Mouse (Mus musculus): ENCODE results near the gene Sqor. TPM values are rescaled to one million over a fixed set of nuclear protein-coding genes. Genes with fewer than 3 reads are reported as not detected.

Sqor gene
- total RNA-seq, 2 experiments from 2014 or later, result 24.2 to 56.3 TPM

DNA sequence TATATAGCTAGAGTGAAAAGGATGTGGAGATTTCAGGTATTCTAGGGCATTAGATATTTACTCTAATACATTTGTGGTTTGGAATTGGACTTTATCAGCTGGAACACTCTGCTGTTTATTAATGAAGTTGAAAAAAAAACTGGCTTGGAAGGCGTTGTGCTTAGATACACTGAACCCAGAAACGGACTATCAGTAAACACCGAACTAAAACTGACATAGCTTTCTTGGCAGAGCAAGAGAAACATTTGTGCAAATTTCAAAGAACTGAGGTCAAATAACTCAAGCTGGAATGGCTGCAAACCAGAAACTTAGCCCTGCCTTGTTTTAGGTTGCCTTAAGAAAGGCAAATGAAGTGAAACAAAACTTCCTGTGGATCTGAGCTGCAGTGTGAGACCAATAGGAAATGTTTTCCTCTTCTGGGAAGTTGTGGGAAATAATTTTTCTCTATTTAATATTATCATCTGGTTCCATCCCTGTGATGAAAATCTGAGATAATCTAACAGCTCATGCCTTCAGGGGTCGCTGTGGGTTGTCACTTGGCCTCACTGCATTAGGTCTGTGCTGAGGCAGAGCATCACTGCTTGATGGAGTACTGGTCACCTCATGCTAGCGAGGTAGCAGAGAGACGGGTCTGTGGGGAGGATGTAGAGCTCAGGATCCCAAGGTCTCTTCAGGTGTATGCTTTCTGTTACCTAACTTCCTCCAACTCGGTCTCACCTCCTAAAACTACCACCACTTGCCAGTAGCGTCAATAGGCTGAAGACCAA is 16.7 kb downstream of the Sqor start:
- ATAC-seq (replicated peaks; ENCODE audit: low FRiP score, poor library complexity, severe bottlenecking), result 0 out of 2 replicates have a peak, but pooled peaks have one; percentile 45

DNA sequence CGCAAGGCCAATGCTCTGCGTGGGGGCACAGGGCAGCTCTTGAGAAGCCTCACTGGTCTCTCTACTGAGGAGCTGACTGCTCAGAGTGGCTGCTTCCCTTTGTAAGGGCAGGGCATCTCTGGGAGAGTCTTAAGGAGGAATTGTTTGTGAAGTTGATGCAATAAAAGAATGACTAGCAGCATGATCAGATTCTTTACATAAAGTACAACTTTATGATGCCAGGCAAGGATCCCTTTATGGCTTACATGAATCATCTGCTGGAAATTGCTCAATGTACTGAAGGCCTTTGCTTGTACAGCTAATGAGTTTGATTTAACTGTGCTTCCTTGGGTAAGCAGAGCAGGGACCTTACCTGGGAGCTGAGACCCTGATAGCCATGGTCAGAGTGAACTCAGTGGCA is 18.7 kb downstream of the Sqor start:
- ATAC-seq (replicated peaks; ENCODE audit: low FRiP score, poor library complexity, severe bottlenecking), result no peak

DNA sequence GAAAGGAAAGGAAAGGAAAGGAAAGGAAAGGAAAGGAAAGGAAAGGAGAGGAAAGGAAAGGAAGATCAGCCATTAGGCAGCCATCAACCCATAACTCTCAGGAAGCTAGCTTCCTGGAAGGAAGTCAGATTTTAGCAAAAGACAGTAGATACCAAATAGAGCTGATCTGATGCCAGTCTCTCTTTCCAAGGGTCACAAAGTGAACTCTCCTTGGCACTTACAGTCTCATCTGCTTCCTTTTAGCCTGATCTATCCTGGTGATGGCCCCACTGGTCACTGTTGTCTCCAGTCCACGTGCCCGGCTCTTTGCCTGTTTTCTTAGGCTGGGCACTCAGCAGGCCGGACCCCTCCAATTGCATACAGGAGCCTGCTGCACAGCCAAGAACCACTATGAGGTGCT is 19.7 kb downstream of the Sqor start:
- ATAC-seq (replicated peaks; ENCODE audit: low FRiP score, poor library complexity, severe bottlenecking), result no peak

DNA sequence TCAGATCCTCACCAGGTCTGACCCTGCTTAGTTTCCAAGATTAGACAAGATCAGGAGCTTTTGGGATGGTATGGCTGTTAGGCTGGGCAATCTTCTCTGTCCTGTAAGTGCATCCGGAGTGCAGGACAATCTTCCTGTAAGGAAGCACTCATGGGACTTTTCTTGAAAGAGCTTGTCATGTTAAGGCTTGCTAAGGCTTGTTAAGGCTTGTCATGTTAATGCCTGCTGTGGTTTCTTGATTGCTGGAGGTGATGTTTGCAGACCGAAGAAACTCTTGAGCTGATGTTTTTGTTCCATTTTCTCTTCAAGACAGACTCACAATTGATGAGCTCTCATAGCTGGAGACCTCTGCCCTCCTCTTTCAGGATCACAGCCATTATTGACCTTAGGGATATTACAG is 21.1 kb downstream of the Sqor start:
- ATAC-seq (replicated peaks; ENCODE audit: low FRiP score, poor library complexity, severe bottlenecking), result no peak

DNA sequence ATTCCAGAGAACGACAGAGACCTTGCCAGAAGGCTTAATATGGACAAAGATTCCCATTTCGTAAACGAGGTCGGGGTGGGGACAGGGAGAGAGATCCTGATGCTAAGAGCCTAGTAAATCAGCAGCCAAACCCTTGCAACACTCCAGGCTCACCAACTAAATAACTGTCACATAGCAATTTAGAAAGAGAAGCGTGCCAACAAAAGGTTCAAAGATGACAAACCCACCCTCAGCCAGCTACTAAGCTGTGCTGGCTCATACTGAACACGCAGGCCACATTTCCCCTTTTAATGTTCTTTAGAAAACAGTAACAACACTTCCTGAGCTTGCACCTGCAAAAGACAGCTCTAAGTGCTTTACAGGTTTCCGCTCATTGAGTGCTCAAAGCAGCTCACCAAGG is 24.3 kb downstream of the Sqor start:
- no peak for ATAC-seq (replicated peaks; ENCODE audit: low FRiP score, poor library complexity, severe bottlenecking)

DNA sequence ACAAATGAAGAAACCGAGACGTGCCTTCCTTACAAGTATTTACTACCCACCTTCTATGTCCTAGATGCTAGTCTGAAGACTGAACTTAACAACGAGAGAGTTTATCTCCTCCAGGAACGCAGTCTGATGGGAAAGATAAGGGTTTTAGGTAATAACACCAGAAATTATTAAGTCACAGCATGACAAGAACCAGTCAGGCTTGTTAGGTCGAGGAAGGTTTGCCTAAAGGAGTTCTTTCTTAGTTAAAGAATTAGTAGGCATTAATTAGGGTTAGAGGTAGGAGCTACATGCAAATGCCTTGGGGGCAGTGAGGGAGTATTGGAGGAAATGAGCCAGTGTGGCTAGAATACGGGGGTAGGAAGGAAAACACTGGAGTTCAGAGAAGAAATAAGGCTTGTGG is 24.7 kb downstream of the Sqor start:
- ATAC-seq (replicated peaks; ENCODE audit: low FRiP score, poor library complexity, severe bottlenecking), result no peak

DNA sequence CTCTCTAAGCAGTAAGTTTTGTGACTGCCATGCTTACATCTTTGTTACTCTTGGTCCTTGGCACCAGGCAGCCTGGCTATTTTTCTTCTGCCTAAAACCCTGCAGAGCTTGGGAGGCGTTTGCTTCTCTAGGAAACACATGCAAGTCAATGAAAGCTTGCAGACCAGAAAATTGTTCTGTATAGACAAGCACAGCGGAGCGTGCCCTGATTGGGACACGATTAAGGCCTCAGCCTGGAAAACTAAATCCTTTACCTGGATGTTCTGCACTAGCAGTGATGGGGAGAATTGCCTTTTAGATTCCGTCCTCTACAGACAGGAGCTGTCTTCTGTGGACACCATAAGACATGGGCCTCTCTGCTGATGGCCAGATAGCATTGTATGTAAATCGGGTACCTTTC is 39.4 kb downstream of the Sqor start:
- no peak for ATAC-seq (replicated peaks; ENCODE audit: low FRiP score, poor library complexity, severe bottlenecking)

DNA sequence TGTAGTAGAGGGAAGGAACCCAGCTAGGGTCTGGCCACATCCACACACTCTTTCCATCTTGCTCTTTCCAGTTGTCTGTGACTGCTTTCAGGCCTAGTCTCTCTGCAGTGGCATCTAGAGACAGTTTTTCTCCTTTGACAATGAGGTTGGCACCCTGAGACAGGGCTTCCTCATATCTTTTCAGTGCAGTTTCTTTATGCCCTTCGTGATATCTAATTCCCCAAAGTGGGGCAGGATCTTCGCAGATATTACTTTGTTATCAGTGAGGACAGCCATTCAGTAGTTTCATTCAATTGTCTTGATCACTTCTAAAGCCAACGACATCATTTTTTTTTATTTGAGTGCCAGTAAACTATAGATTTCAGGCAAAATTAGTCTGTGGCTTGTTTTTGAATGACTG is 41.0 kb downstream of the Sqor start:
- ATAC-seq (replicated peaks; ENCODE audit: low FRiP score, poor library complexity, severe bottlenecking), result peak; percentile 42; the same call in 1 of the 2 replicates

DNA sequence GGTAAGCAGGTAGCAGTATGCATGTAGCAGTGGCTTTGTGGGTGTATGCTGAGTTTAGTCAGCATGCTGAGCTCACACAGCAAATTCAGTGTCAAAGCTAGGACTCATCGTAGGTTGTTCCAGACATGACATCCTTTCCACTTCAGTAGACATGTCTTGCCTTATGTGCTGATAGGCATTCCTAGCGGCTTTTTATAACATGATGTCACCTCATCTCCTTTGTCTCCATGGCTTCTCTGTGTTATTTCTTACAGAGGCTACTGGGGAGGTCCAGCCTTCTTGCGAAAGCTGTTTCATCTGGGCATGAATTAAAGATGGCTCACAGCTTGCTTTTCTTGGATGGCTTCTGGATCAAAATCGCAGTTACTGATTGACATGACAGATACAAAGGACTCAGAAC is 44.0 kb downstream of the Sqor start:
- ATAC-seq (replicated peaks; ENCODE audit: low FRiP score, poor library complexity, severe bottlenecking), result no peak

DNA sequence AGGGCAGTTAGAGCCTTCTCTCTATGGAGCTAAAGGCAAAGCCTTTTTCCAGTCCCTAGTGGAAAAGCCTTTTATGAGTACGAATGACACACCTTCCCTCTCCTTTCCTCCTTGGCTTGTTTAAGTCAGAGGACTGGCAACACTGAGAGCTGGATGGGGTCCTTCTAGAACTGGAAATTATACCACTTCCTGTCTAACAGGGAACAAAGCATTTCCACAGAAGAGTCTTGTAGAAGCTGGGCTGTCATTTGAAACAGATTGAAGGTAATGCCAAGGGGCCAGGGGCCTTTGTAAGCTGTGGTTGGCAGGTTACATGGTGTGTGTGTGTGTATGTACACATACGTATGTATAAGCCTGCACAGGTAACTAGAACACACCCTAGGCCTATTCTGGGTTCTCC is 51.9 kb downstream of the Sqor start:
- no peak for ATAC-seq (replicated peaks; ENCODE audit: low FRiP score, poor library complexity, severe bottlenecking)

DNA sequence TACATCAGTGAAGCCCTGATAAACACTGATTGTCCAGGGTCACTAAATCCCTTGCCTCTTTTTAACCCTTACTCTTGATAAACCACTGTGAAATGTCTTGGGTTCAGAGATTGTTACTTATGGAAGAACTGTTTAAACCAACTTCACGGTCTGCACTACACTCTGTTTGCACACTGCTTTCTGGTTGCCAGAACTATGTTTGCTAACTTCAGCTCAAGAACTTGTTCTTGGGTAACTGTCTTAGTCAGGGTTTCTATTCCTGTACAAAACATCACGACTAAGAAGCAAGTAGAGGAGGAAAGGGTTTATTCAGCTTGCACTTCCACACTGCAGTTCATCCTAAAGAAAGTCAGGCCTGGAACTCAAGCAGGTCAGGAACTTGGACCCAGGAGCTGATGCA is 56.2 kb downstream of the Sqor start:
- no peak for ATAC-seq (replicated peaks; ENCODE audit: low FRiP score, poor library complexity, severe bottlenecking)

DNA sequence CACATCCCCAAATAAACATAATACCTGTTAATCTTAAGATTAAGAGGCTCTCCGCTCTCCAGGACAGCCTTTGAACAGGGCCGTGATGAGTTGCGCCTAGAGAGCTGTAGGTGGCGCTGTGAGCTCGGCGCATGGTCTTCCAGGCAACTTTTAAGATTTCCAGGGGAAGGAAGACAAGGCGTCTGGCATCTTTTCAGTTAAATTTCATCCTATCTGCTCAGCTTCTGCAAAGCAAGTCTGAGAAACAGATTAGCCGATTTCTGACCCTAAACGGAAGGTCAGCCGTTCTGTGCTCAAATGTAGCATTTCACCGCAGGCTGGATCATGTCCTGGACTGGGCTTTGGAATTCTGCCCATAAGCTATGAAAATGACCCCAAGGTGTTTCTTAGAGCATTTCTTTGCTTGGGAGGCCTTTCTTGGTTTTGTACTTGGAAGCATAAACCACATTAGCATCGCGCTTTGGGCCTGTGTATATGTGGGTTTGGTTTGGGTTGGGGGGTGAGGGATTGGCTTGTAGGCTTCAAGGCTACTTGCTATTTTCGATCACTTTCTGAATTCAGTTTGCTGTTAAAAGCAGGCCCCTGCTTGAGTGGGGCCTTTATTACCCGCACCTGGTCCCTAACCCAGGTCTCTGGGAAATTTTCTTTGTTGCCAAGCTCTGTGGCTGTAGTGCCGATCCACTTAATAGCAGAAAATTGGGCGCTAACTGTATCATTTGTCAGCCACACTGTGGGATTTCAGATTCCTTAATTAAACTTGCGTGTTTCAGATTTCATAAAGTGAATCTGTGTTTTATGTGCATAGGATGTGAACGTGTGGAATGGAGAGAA is 60.6 kb downstream of the Sqor start:
- ATAC-seq (replicated peaks; ENCODE audit: low FRiP score, poor library complexity, severe bottlenecking), result 0 out of 2 replicates have a peak, but pooled peaks have one; percentile 52

DNA sequence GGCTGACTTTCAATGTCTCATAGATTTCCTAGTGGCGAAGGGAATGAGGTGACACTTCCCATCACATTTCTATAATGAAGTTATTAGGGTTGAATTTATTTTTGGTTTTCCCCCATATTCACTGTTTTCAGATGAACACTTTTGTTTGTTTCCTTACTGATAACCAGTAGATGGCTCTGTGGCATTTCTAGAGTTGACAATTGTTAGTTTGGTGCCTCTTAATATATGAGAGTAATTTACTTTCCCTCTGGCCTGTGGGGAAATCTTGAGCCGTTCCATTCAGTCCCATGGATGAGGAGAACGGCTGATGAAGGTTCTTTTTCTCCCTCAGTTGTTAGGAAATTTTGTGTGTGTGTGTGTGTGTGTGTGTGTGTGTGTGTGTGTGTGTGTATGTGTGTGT is 61.3 kb downstream of the Sqor start:
- no peak for ATAC-seq (replicated peaks; ENCODE audit: low FRiP score, poor library complexity, severe bottlenecking)

DNA sequence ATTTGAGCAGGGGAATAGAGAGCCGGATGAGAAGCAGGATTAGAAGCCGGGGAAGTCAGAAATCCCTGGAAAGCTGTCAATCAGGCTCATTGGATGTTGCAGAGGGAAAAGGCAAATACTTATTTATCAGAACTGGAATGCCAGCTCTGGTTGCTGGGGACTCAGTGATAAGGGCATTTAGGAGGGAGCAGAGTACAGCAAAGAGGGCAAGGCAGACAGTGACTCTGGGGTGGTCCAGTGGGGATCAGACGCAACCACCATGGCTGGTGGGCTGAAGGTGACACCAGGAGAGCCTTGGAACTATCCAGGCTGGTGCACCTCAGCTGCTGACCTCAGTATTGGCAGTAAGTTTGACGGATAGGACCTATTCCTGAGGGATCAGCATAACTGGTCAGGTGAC is 89.6 kb downstream of the Sqor start:
- ATAC-seq (replicated peaks; ENCODE audit: low FRiP score, poor library complexity, severe bottlenecking), result no peak

DNA sequence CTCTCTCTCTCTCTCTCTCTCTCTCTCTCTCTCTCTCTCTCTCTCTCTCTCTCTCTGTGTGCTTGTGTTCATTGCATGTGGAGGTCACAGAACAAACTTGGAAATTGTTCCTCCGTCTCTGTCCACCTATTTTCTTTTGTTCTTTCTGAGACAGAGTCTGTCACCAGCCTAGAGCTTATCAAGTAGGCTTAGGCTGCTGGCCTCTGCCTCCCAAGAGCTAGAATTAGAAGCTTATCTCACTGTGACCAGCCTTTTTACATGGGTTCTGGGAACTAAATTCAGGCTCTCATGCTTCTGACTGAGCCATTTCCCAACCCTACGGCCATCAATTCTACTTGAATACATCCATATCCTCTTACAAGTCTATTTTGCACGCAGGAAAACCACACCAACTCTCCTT is 90.3 kb downstream of the Sqor start:
- ATAC-seq (replicated peaks; ENCODE audit: low FRiP score, poor library complexity, severe bottlenecking), result no peak

Other genes starting within 250 kb of the Sqor start
- 47.1 and 48.5 TPM in 2 replicates for gene Gatm, start 153.9 kb upstream of the Sqor start, total RNA-seq (2015; ENCODE audit: low replicate concordance)
- gene Gatm, start 153.9 kb upstream of the Sqor start, total RNA-seq (2017; ENCODE audit: low replicate concordance), result 26.8 and 29.3 TPM in 2 replicates
- 3.1 and 10.7 TPM in 2 replicates for gene AA467197, start 128.3 kb upstream of the Sqor start, total RNA-seq (2015; ENCODE audit: low replicate concordance)
- 5.6 and 7.5 TPM in 2 replicates for gene AA467197, start 128.3 kb upstream of the Sqor start, total RNA-seq (2017; ENCODE audit: low replicate concordance)
- gene Slc30a4, start 62.6 kb upstream of the Sqor start, total RNA-seq (2015; ENCODE audit: low replicate concordance), result 0.42 TPM in 1 of 2 replicates, not detected in the other
- gene Slc30a4, start 62.6 kb upstream of the Sqor start, total RNA-seq (2017; ENCODE audit: low replicate concordance), result 0.43 and 0.56 TPM in 2 replicates
- 3.1 and 20.2 TPM in 2 replicates for gene Bloc1s6, start 26.7 kb upstream of the Sqor start, total RNA-seq (2015; ENCODE audit: low replicate concordance)
- gene Bloc1s6, start 26.7 kb upstream of the Sqor start, total RNA-seq (2017; ENCODE audit: low replicate concordance), result 5.0 and 5.4 TPM in 2 replicates

Data from erythroblast, adult 5-6 weeks (primary cell).